30 mouse cellular contexts compared by ENCODE assay signal in the genomic region with DNA sequence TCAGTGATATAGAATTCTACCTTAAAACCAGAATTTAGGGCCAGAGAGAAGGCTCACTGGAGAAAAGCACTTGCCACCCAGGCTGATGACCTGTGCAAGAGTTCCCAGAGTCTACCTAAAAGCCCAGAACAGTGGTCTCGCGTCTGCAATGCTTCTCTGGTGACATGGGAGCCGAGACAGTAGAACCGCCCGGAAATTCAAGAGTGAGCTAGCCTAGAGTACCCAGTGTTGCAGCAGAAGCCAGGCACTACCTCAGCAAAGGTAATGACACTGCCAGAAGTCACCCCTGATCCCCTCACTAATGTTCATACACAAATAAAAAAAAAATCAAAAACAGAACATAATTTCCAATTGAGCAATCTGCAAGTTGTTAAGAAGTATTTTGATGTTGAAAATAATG.
"Had no signal": no experiment of that assay in that cellular context is flagged by ENCODE, and none has a peak within 500 bp of the region (broad histone marks: within the 10 kb centered on the region; RNA-seq: fewer than 3 reads in every experiment).

No protein-coding gene starts in this region.

- H3K9ac ChIP-seq: limb, embryonic 12.5 days; limb, embryonic 13.5 days; limb, embryonic 15.5 days; liver, embryonic 12.5 days; liver, embryonic 13.5 days; liver, embryonic 14.5 days; liver, embryonic 15.5 days; liver, postnatal 0 days; lung, embryonic 14.5 days; lung, embryonic 15.5 days; midbrain, embryonic 12.5 days; midbrain, embryonic 13.5 days; midbrain, embryonic 15.5 days; neural tube, embryonic 12.5 days had no signal

- ATAC-seq: liver, embryonic 12.5 days; liver, postnatal 0 days; lung, postnatal 0 days; midbrain, embryonic 13.5 days; midbrain, embryonic 15.5 days; midbrain, embryonic 16.5 days had no signal

- H3K4me2 ChIP-seq: limb, embryonic 12.5 days; limb, embryonic 13.5 days; limb, embryonic 15.5 days; liver, embryonic 11.5 days; liver, embryonic 12.5 days; liver, embryonic 13.5 days; liver, embryonic 15.5 days; lung, embryonic 14.5 days; lung, embryonic 15.5 days; midbrain, embryonic 12.5 days; midbrain, embryonic 13.5 days; midbrain, embryonic 15.5 days; neural tube, embryonic 12.5 days had no signal

- H3K27me3 ChIP-seq: limb, embryonic 15.5 days; liver, embryonic 12.5 days; liver, embryonic 13.5 days; liver, embryonic 15.5 days; lung, embryonic 15.5 days; midbrain, embryonic 12.5 days; midbrain, embryonic 15.5 days; neural tube, embryonic 12.5 days had no signal

- H3K36me3 ChIP-seq: limb, embryonic 10.5 days; limb, embryonic 12.5 days; limb, embryonic 13.5 days; limb, embryonic 15.5 days; liver, embryonic 12.5 days; liver, embryonic 13.5 days; liver, embryonic 15.5 days; lung, embryonic 15.5 days; midbrain, embryonic 10.5 days; midbrain, embryonic 12.5 days; midbrain, embryonic 13.5 days; midbrain, embryonic 15.5 days; neural tube, embryonic 12.5 days had no signal

- H3K4me3 ChIP-seq: limb, embryonic 10.5 days; limb, embryonic 12.5 days; limb, embryonic 13.5 days; limb, embryonic 15.5 days; liver, embryonic 12.5 days; liver, embryonic 13.5 days; liver, embryonic 15.5 days; lung, embryonic 15.5 days; megakaryocyte, embryonic 14.5 days; midbrain, embryonic 10.5 days; midbrain, embryonic 12.5 days; midbrain, embryonic 13.5 days; midbrain, embryonic 15.5 days; myocyte; neural tube, embryonic 12.5 days had no signal

- H3K4me1 ChIP-seq: liver, embryonic 12.5 days; liver, embryonic 13.5 days; liver, embryonic 15.5 days; megakaryocyte, embryonic 14.5 days; midbrain, embryonic 15.5 days had no signal

- H3K9me3 ChIP-seq: limb, embryonic 10.5 days; limb, embryonic 12.5 days; limb, embryonic 13.5 days; limb, embryonic 15.5 days; liver, embryonic 12.5 days; liver, embryonic 13.5 days; liver, embryonic 15.5 days; lung, embryonic 15.5 days; megakaryocyte, embryonic 14.5 days; midbrain, embryonic 10.5 days; midbrain, embryonic 12.5 days; midbrain, embryonic 13.5 days; midbrain, embryonic 15.5 days; neural tube, embryonic 12.5 days had no signal

- DNase-seq: left cerebral cortex, postnatal 4 days; liver; liver, embryonic 13.5 days; liver, postnatal 0 days; lung, adult 18-20 months; lung, adult 2 months; lung, embryonic 14.5 days; lung, postnatal 10 days; lung, postnatal 14 days; lung, postnatal 36 days; lung, postnatal 4 days had no signal

- H3K27ac ChIP-seq: limb, embryonic 12.5 days; limb, embryonic 13.5 days; limb, embryonic 15.5 days; liver, embryonic 12.5 days; liver, embryonic 13.5 days; liver, embryonic 14.5 days; liver, embryonic 15.5 days; lung, embryonic 15.5 days; macrophage; midbrain, embryonic 12.5 days; midbrain, embryonic 13.5 days; midbrain, embryonic 15.5 days; neural tube, embryonic 12.5 days had no signal
